Mouse (Mus musculus): ENCODE results near the gene Fam3b. TPM values are rescaled to one million over a fixed set of nuclear protein-coding genes. Genes with fewer than 3 reads are reported as not detected.

The Fam3b gene
- polyA plus RNA-seq, 1 experiment: not detected

DNA sequence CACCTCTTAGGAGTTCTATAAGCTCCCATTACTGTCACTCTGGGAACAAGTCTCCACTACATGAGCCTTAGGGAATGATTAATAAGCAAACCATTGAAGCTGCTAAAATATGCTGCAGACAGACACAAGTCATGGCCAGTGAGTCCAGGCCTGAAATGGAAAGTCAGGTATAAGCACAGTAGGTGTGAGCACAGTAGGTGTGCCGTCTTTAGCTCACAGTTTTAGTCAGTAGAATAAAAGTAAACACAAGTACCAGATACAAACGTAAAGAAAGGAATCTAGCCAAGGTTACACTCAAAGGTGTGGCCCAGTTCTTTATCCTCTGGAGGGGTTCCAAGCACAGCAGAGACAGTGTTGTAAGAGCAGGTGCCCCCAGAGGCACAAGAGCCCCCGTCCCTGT, 47.1 kb downstream of the Fam3b start:
- Histone ChIP-seq H3K9me3 (replicated peaks; ENCODE audit: control insufficient read depth, insufficient read depth, low read length, poor library complexity, severe bottlenecking) (no peaks in the 10 kb centered on the region), H3K9ac (ENCODE audit: low read depth, poor library complexity, severe bottlenecking) (no peak overlapping the region), H3K4me3 (ENCODE audit: low read depth, low read length) (no peak overlapping the region), H3K36me3 (ENCODE audit: control insufficient read depth, insufficient read depth, low read length, poor library complexity, severe bottlenecking) (no peaks in the 10 kb centered on the region), H3K27me3 (ENCODE audit: control insufficient read depth, insufficient read depth, low read length, poor library complexity, severe bottlenecking) (no peaks in the 10 kb centered on the region; the same call in 1 of the 2 replicates), H3K27ac (ENCODE audit: insufficient read depth, low read length) (no peak overlapping the region), H3K4me1 (ENCODE audit: control insufficient read depth, insufficient read depth, low read length) (no peaks in the 10 kb centered on the region)
- TF ChIP-seq POLR2A (IDR thresholded peaks at IDR 0.05; ENCODE audit: insufficient read depth, low read length) (no peak), EP300 (IDR thresholded peaks at IDR 0.05; ENCODE audit: insufficient read depth, low read depth, low read length) (no peak), CTCF (IDR thresholded peaks at IDR 0.05; ENCODE audit: low read depth, low read length) (no peak)

DNA sequence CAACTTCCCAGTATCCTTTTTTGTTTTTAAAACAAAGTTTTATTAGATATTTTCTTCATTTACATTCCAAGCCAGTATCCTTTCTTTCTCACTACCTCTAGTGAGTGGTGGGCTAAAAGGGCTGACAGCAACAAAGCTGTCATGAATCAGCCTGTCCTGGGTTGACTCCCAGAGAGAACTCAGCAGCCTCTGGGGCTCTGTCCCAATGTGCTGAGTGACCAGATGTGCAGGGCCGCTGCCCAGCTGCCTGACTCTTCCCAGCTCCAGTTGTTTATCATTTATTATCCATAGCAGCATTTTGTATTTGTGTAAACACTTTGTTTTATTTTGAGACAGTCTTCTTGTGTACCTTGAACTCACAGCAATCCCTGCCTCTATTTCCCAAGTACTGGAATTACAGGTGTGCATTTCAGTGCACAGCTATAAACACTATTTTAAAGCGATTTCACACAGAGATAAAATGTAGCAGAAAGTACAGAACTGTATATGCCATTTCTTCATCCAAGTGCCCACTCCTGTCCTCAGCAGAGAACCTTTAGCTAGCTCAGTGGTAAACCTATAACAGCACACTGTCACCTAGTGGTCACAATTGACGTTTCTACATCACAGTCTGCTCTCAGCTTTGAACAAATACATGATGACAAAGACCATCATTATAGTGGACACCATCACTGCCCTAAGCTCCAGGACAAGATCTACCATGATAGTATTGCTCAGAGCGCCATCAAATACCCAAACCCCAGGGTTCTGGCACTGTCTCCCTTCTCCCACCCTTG, 48.2 kb downstream of the Fam3b start:
- Histone ChIP-seq H3K36me3 (ENCODE audit: control insufficient read depth, insufficient read depth, low read length, poor library complexity, severe bottlenecking) (no peaks in the 10 kb centered on the region), H3K9ac (ENCODE audit: low read depth, poor library complexity, severe bottlenecking) (no peak overlapping the region), H3K27ac (ENCODE audit: insufficient read depth, low read length) (no peak overlapping the region), H3K4me1 (ENCODE audit: control insufficient read depth, insufficient read depth, low read length) (no peaks in the 10 kb centered on the region), H3K4me3 (ENCODE audit: low read depth, low read length) (no peak overlapping the region), H3K9me3 (replicated peaks; ENCODE audit: control insufficient read depth, insufficient read depth, low read length, poor library complexity, severe bottlenecking) (no peaks in the 10 kb centered on the region), H3K27me3 (ENCODE audit: control insufficient read depth, insufficient read depth, low read length, poor library complexity, severe bottlenecking) (no peaks in the 10 kb centered on the region; the same call in 1 of the 2 replicates)
- TF ChIP-seq EP300 (IDR thresholded peaks at IDR 0.05; ENCODE audit: insufficient read depth, low read depth, low read length): no peak
- TF ChIP-seq POLR2A (IDR thresholded peaks at IDR 0.05; ENCODE audit: insufficient read depth, low read length): no peak
- no peak for TF ChIP-seq CTCF (IDR thresholded peaks at IDR 0.05; ENCODE audit: low read depth, low read length)

DNA sequence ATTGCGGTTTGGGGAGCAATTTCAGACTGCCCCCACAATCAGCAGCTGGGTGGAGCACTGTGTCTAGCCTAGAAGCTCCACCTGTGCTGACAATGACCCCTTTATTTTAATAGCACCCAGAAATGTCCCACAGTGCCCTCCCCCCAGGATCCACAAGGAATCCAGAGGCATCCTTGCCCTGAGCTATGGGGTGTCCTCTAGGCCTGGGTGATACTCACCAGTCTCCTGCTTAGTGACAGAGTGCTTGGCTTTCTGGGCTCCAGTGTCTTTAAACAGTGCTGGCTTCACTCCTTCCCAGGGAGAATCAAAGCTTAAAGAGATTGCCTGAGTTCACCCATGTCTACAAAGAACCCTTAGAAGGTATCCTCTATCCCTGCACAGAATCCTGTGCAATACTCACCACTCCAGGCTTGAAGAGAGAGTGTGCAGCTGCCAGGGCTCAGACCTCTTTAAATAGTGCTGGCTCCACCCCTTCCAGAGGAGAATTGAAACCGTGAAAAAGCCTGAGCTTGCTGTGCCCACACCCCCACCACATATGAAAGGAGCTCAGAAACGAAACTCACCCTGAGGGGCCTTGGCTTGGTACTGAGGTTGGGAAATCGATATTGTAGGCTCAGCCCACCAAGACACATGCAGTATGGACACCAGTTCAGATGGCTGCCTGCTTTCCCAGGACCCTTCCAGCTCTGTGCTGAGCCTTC, 52.0 kb downstream of the Fam3b start, which contains the start of gene Mx1:
TSS of gene Mx1 (minus strand) at position 427 of the 701 bp plus-strand sequence.
- H3K9ac ChIP-seq (ENCODE audit: low read depth, poor library complexity, severe bottlenecking): no peak within 1 kb of the TSS
- H3K27me3 ChIP-seq (ENCODE audit: control insufficient read depth, insufficient read depth, low read length, poor library complexity, severe bottlenecking): no peaks in the 10 kb centered on the region
- H3K9me3 ChIP-seq (replicated peaks; ENCODE audit: control insufficient read depth, insufficient read depth, low read length, poor library complexity, severe bottlenecking): 0 out of 2 replicates have a peak, but pooled peaks cover under 1% of the 10 kb centered on the region
- no peak within 1 kb of the TSS for H3K4me3 ChIP-seq (ENCODE audit: low read depth, low read length)
- H3K36me3 ChIP-seq (ENCODE audit: control insufficient read depth, insufficient read depth, low read length, poor library complexity, severe bottlenecking): no peaks in the 10 kb centered on the region
- TF ChIP-seq POLR2A (IDR thresholded peaks at IDR 0.05; ENCODE audit: insufficient read depth, low read length) (no peak), EP300 (IDR thresholded peaks at IDR 0.05; ENCODE audit: insufficient read depth, low read depth, low read length) (no peak), CTCF (IDR thresholded peaks at IDR 0.05; ENCODE audit: low read depth, low read length) (no peak)
- H3K4me1 ChIP-seq (ENCODE audit: control insufficient read depth, insufficient read depth, low read length): no peaks in the 10 kb centered on the region
- no peak within 1 kb of the TSS for H3K27ac ChIP-seq (ENCODE audit: insufficient read depth, low read length)

DNA sequence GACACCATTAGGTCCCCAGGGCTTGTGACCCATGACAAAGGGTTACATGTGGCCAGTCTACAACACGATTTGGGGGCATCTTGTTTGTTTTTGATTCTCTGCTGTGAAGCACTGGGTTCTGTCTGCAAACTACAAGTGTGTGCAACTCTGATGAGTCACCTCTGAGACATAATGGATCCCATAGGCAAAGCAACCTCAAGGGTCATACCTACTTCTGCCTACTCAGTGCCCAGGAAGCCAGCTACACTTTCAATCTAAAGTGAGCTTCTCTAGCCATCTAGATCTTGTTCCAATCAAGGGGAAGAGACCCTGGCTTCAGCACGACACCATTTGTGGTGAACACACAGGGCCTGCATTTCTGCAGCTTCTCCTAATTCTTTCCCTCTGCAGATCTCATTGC, 53.3 kb downstream of the Fam3b start:
- Histone ChIP-seq H3K9ac (ENCODE audit: low read depth, poor library complexity, severe bottlenecking) (no peak overlapping the region), H3K36me3 (ENCODE audit: control insufficient read depth, insufficient read depth, low read length, poor library complexity, severe bottlenecking) (no peaks in the 10 kb centered on the region), H3K4me3 (ENCODE audit: low read depth, low read length) (no peak overlapping the region), H3K27me3 (ENCODE audit: control insufficient read depth, insufficient read depth, low read length, poor library complexity, severe bottlenecking) (no peaks in the 10 kb centered on the region), H3K9me3 (replicated peaks; ENCODE audit: control insufficient read depth, insufficient read depth, low read length, poor library complexity, severe bottlenecking) (0 out of 2 replicates have a peak, but pooled peaks cover 5% of the 10 kb centered on the region), H3K4me1 (ENCODE audit: control insufficient read depth, insufficient read depth, low read length) (no peaks in the 10 kb centered on the region), H3K27ac (ENCODE audit: insufficient read depth, low read length) (no peak overlapping the region)
- no peak for TF ChIP-seq EP300 (IDR thresholded peaks at IDR 0.05; ENCODE audit: insufficient read depth, low read depth, low read length)
- TF ChIP-seq CTCF (IDR thresholded peaks at IDR 0.05; ENCODE audit: low read depth, low read length): no peak
- no peak for TF ChIP-seq POLR2A (IDR thresholded peaks at IDR 0.05; ENCODE audit: insufficient read depth, low read length)

DNA sequence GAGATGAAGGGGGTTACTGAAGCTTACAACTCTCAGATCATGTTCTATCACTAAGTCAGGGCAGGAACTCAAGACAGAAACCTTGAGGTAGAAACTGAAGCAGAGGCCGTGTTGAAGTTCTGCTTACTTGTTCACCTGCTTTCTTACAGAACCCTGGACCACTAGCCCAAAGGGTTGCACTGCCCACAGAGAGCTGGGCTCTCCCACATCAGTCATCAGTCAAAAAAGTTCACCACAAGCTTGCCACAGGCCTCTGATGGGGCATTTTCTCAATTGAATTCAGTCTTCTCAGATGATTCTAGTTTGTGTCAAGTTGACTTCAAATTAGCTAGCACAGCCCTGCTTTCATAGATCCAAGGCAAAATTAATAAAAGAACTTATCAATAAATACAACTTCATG, 54.8 kb downstream of the Fam3b start:
- TF ChIP-seq CTCF (IDR thresholded peaks at IDR 0.05; ENCODE audit: low read depth, low read length) (no peak), EP300 (IDR thresholded peaks at IDR 0.05; ENCODE audit: insufficient read depth, low read depth, low read length) (no peak), POLR2A (IDR thresholded peaks at IDR 0.05; ENCODE audit: insufficient read depth, low read length) (no peak)
- Histone ChIP-seq H3K4me3 (ENCODE audit: low read depth, low read length) (no peak overlapping the region), H3K9ac (ENCODE audit: low read depth, poor library complexity, severe bottlenecking) (no peak overlapping the region), H3K27me3 (ENCODE audit: control insufficient read depth, insufficient read depth, low read length, poor library complexity, severe bottlenecking) (no peaks in the 10 kb centered on the region), H3K4me1 (ENCODE audit: control insufficient read depth, insufficient read depth, low read length) (no peaks in the 10 kb centered on the region), H3K27ac (ENCODE audit: insufficient read depth, low read length) (no peak overlapping the region), H3K9me3 (replicated peaks; ENCODE audit: control insufficient read depth, insufficient read depth, low read length, poor library complexity, severe bottlenecking) (0 out of 2 replicates have a peak, but pooled peaks cover 5% of the 10 kb centered on the region), H3K36me3 (ENCODE audit: control insufficient read depth, insufficient read depth, low read length, poor library complexity, severe bottlenecking) (no peaks in the 10 kb centered on the region)

DNA sequence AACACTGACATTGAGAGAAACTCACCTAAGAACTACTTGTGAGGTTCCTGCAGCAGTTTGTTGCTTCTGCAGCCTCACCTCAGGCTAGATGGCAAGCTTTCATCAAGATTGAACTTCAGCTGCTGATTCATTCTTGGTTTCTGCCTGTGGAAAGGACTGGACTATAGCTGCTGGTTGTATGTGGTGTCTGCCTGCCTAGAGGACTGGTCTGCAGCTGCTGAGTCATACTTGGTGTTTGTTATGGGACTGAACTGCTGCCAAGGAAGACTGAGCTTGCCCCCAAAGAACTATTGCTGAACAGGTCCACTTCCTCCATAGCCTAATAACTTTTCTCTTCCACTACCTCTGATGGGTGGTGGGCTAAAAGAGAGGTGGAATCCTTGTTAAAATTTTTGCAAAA, 67.2 kb downstream of the Fam3b start:
- Histone ChIP-seq H3K4me3 (ENCODE audit: low read depth, low read length) (no peak overlapping the region), H3K27me3 (ENCODE audit: control insufficient read depth, insufficient read depth, low read length, poor library complexity, severe bottlenecking) (no peaks in the 10 kb centered on the region), H3K4me1 (ENCODE audit: control insufficient read depth, insufficient read depth, low read length) (no peaks in the 10 kb centered on the region), H3K27ac (ENCODE audit: insufficient read depth, low read length) (no peak overlapping the region), H3K9me3 (replicated peaks; ENCODE audit: control insufficient read depth, insufficient read depth, low read length, poor library complexity, severe bottlenecking) (no peaks in the 10 kb centered on the region; the same call in 1 of the 2 replicates), H3K9ac (ENCODE audit: low read depth, poor library complexity, severe bottlenecking) (no peak overlapping the region), H3K36me3 (ENCODE audit: control insufficient read depth, insufficient read depth, low read length, poor library complexity, severe bottlenecking) (no peaks in the 10 kb centered on the region)
- TF ChIP-seq CTCF (IDR thresholded peaks at IDR 0.05; ENCODE audit: low read depth, low read length): no peak
- no peak for TF ChIP-seq EP300 (IDR thresholded peaks at IDR 0.05; ENCODE audit: insufficient read depth, low read depth, low read length)
- TF ChIP-seq POLR2A (IDR thresholded peaks at IDR 0.05; ENCODE audit: insufficient read depth, low read length): no peak

Measured in ES-Bruce4 (cell line).